Mouse (Mus musculus) CH12.LX (cell line): ENCODE measurements at regions not wholly inside any gene's neighbourhood (a gene's known extent, or its start where the extent isn't known, plus 50 kb on each side); places are given as distances from the start of the nearest gene placed in this dataset.

Experiments
- DNase-seq: peaks from one replicate; pipeline ENCODE4 v3.0.0-alpha.2; 2013; ENCODE audit errors: extremely low read depth
- H3K27ac ChIP-seq: 2 replicates; pipeline ENCODE4 v1.5.1; 2012; ENCODE audit warnings: low read depth, mild to moderate bottlenecking, control low read depth, moderate library complexity; ENCODE audit not compliant: insufficient read depth
- H3K27me3 ChIP-seq: replicated peaks from 2 replicates; pipeline ENCODE3; 2012; ENCODE audit warnings: inconsistent platforms
- H3K36me3 ChIP-seq, 2 experiments: replicated peaks in 1 of 2; 2 replicates each; pipeline versions ENCODE3 to v1.6.1; 2012; ENCODE audit warnings: inconsistent platforms in 1 of 2, low read length in 1 of 2, mild to moderate bottlenecking in 1 of 2, mixed read lengths in 1 of 2, moderate library complexity in 1 of 2; ENCODE audit not compliant: control insufficient read depth in 1 of 2, insufficient read depth in 1 of 2
- H3K4me1 ChIP-seq, 2 experiments: 2 replicates each; pipeline ENCODE4 v1.6.1; 2012; ENCODE audit warnings: inconsistent platforms in 1 of 2, moderate library complexity in 1 of 2; ENCODE audit not compliant: insufficient read depth in 2 of 2, control insufficient read depth in 1 of 2
- H3K4me2 ChIP-seq: 2 replicates; pipeline ENCODE4 v1.6.1; 2012; ENCODE audit warnings: low read depth, mild to moderate bottlenecking, control low read depth; ENCODE audit not compliant: poor library complexity, insufficient read depth, severe bottlenecking
- H3K4me3 ChIP-seq, 3 experiments: fragments of 150-350 bp in 1 of 3; sonication (generic) in 1 of 3; replicated peaks in 1 of 3; 2 replicates each; pipeline versions ENCODE3 to v1.5.1; 2011 to 2012; ENCODE audit warnings: low read depth in 2 of 3, low read length in 2 of 3, mild to moderate bottlenecking in 2 of 3, moderate library complexity in 2 of 3, control low read depth in 1 of 3, improper control_type of control experiment in 1 of 3, inconsistent platforms in 1 of 3, mixed read lengths in 1 of 3; ENCODE audit not compliant: poor library complexity in 1 of 3
- H3K79me2 ChIP-seq: replicated peaks from 2 replicates; pipeline ENCODE4 v1.6.1; 2012; ENCODE audit warnings: mild to moderate bottlenecking, moderate library complexity; ENCODE audit not compliant: control insufficient read depth, poor library complexity, insufficient read depth, severe bottlenecking; ENCODE audit errors: extremely low read depth
- H3K9ac ChIP-seq: 2 replicates; pipeline ENCODE4 v1.6.1; 2012; ENCODE audit warnings: low read depth, mild to moderate bottlenecking, control low read depth, moderate library complexity; ENCODE audit not compliant: insufficient read depth
- H3K9me3 ChIP-seq: replicated peaks from 2 replicates; pipeline ENCODE3; 2012; ENCODE audit warnings: low read length, inconsistent platforms, mixed read lengths
- BHLHE40 ChIP-seq: IDR thresholded peaks from 2 replicates; pipeline ENCODE4 v1.6.1; 2011; ENCODE audit warnings: mild to moderate bottlenecking, low read depth, low read length, improper control_type of control experiment
- CHD2 ChIP-seq: IDR thresholded peaks from 2 replicates; pipeline ENCODE4 v1.6.1; 2011; ENCODE audit warnings: low read length, improper control_type of control experiment
- E2F4 ChIP-seq: IDR thresholded peaks from 2 replicates; pipeline ENCODE4 v1.6.1; 2011; ENCODE audit warnings: low read depth, low read length, improper control_type of control experiment; ENCODE audit not compliant: insufficient replicate concordance
- ELF1 ChIP-seq: IDR thresholded peaks from 2 replicates; pipeline ENCODE4 v1.6.1; 2014; ENCODE audit warnings: low read depth, mild to moderate bottlenecking, inconsistent platforms, low read length, improper control_type of control experiment
- EP300 ChIP-seq: IDR thresholded peaks from 2 replicates; pipeline ENCODE4 v1.6.1; 2011; ENCODE audit warnings: low read length, improper control_type of control experiment
- HCFC1 ChIP-seq: IDR thresholded peaks from 2 replicates; pipeline ENCODE4 v1.6.1; 2012; ENCODE audit warnings: low read depth, mild to moderate bottlenecking, inconsistent platforms, low read length, improper control_type of control experiment
- JUN ChIP-seq: IDR thresholded peaks from 2 replicates; pipeline ENCODE4 v1.6.1; 2011; ENCODE audit warnings: low read depth, mild to moderate bottlenecking, low read length, improper control_type of control experiment, moderate library complexity; ENCODE audit not compliant: insufficient read depth
- MAZ ChIP-seq: IDR thresholded peaks from 2 replicates; pipeline ENCODE4 v1.6.1; 2012; ENCODE audit warnings: low read depth, mild to moderate bottlenecking, inconsistent platforms, low read length, improper control_type of control experiment, moderate library complexity
- MXI1 ChIP-seq: IDR thresholded peaks from 2 replicates; pipeline ENCODE4 v1.6.1; 2011; ENCODE audit warnings: mild to moderate bottlenecking, low read depth, low read length, improper control_type of control experiment
- NRF1 ChIP-seq: IDR thresholded peaks from 2 replicates; pipeline ENCODE4 v1.6.1; 2014; ENCODE audit warnings: low read depth, mild to moderate bottlenecking, inconsistent platforms, low read length, improper control_type of control experiment, moderate library complexity
- PAX5 ChIP-seq: IDR thresholded peaks from 2 replicates; pipeline ENCODE4 v1.6.1; 2012; ENCODE audit warnings: low read length, inconsistent platforms, mixed read lengths
- POLR2A ChIP-seq: IDR thresholded peaks from 2 replicates; pipeline ENCODE4 v1.6.1; 2011; ENCODE audit warnings: low read depth, mild to moderate bottlenecking, improper control_type of control experiment, low read length
- RAD21 ChIP-seq: IDR thresholded peaks from 2 replicates; pipeline ENCODE4 v1.6.1; 2011; ENCODE audit warnings: low read depth, mild to moderate bottlenecking, low read length, improper control_type of control experiment, moderate library complexity
- SIN3A ChIP-seq: IDR thresholded peaks from 2 replicates; pipeline ENCODE4 v1.6.1; 2012; ENCODE audit warnings: low read length, improper control_type of control experiment, inconsistent platforms
- TBP ChIP-seq: conservative IDR thresholded peaks from 2 replicates; pipeline ENCODE4 v1.6.1; 2011; ENCODE audit warnings: low read depth, low read length, improper control_type of control experiment
- TCF12 ChIP-seq: IDR thresholded peaks from 2 replicates; pipeline ENCODE4 v1.6.1; 2014; ENCODE audit warnings: low read depth, mild to moderate bottlenecking, inconsistent platforms, low read length, improper control_type of control experiment
- UBTF ChIP-seq: IDR thresholded peaks from 2 replicates; pipeline ENCODE4 v1.6.1; 2012; ENCODE audit warnings: low read depth, mild to moderate bottlenecking, inconsistent platforms, low read length, improper control_type of control experiment, moderate library complexity
- USF1 ChIP-seq: IDR thresholded peaks from 2 replicates; pipeline ENCODE4 v1.6.1; 2014; ENCODE audit warnings: low read depth, mild to moderate bottlenecking, inconsistent platforms, low read length, improper control_type of control experiment
- ZC3H11A ChIP-seq: IDR thresholded peaks from 2 replicates; pipeline ENCODE4 v1.6.1; 2012; ENCODE audit warnings: low read depth, mild to moderate bottlenecking, inconsistent platforms, low read length, improper control_type of control experiment
- ZKSCAN1 ChIP-seq: IDR thresholded peaks from 2 replicates; pipeline ENCODE4 v1.6.1; 2012; ENCODE audit warnings: low read depth, inconsistent platforms, low read length, improper control_type of control experiment, borderline replicate concordance
- ZMIZ1 ChIP-seq: IDR thresholded peaks from 2 replicates; pipeline ENCODE4 v1.6.1; 2012; ENCODE audit warnings: low read depth, mild to moderate bottlenecking, inconsistent platforms, low read length, improper control_type of control experiment
- ZNF384 ChIP-seq: IDR thresholded peaks from 2 replicates; pipeline ENCODE4 v1.6.1; 2012; ENCODE audit warnings: low read depth, low read length, improper control_type of control experiment, inconsistent platforms
- dilution Hi-C: fragments of 300-500 bp; cut with MboI; formaldehyde crosslinking; loops from 2 replicates; pipeline ENCODE4 v1.14.3; 2020; ENCODE audit warnings: low sequenced_read_pairs; ENCODE audit not compliant: extremely low pct_unique_long_range_greater_than_20kb, extremely low pct_ligation_motif_present
- in situ Hi-C: fragments of 300-500 bp; cut with MboI; formaldehyde crosslinking; loops from 3 replicates; pipeline ENCODE4 v1.14.3; 2019; ENCODE audit warnings: low sequenced_read_pairs, low pct_ligation_motif_present, low pct_unique_long_range_greater_than_20kb, mixed read lengths

DNA sequence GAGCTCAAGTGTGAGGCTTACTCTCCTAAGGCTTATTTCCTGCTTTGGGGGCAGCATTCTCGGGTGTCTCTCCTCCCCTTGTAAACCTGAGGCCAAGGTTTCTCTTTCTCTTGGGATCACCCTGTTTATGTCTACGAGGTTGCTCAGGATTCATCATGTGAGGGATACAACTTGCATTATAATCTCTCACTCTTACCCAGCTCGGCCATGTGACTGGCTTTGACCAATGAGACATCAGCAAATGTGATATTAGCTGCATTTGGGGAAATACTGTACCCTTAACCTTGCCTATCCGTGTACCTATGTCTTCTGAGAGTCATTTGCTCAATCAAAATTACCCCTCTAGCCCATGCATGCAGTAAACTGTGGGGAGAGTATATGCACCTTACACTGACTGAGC is 498.0 kb upstream of the Btbd3 start:
- in situ Hi-C loops (no loop called here), dilution Hi-C loops (no loop called here)
- Histone ChIP-seq H3K4me2 (no peak overlapping the region), H3K27ac (no peak overlapping the region), H3K4me3 (no peak overlapping the region), H3K9ac (no peak overlapping the region), H3K4me1 (no peaks in the 10 kb centered on the region), H3K79me2 (no peaks in the 10 kb centered on the region), H3K9me3 (peaks cover 52% of the 10 kb centered on the region), H3K36me3 (no peaks in the 10 kb centered on the region), H3K27me3 (no peaks in the 10 kb centered on the region)
- no peak for TF ChIP-seq MXI1
- TF ChIP-seq EP300, result no peak
- TF ChIP-seq MAZ, result no peak
- TF ChIP-seq POLR2A, result no peak
- TF ChIP-seq USF1, result no peak
- no peak for TF ChIP-seq SIN3A
- no peak for TF ChIP-seq ZMIZ1
- TF ChIP-seq ZNF384, result no peak
- no peak for TF ChIP-seq ZC3H11A
- no peak for TF ChIP-seq RAD21
- no peak for TF ChIP-seq E2F4
- TF ChIP-seq UBTF, result no peak
- no peak for TF ChIP-seq BHLHE40
- no peak for TF ChIP-seq HCFC1
- no peak for TF ChIP-seq CHD2
- TF ChIP-seq NRF1, result no peak
- no peak for TF ChIP-seq JUN
- TF ChIP-seq TCF12, result no peak
- TF ChIP-seq ELF1, result no peak
- no peak for DNase-seq

DNA sequence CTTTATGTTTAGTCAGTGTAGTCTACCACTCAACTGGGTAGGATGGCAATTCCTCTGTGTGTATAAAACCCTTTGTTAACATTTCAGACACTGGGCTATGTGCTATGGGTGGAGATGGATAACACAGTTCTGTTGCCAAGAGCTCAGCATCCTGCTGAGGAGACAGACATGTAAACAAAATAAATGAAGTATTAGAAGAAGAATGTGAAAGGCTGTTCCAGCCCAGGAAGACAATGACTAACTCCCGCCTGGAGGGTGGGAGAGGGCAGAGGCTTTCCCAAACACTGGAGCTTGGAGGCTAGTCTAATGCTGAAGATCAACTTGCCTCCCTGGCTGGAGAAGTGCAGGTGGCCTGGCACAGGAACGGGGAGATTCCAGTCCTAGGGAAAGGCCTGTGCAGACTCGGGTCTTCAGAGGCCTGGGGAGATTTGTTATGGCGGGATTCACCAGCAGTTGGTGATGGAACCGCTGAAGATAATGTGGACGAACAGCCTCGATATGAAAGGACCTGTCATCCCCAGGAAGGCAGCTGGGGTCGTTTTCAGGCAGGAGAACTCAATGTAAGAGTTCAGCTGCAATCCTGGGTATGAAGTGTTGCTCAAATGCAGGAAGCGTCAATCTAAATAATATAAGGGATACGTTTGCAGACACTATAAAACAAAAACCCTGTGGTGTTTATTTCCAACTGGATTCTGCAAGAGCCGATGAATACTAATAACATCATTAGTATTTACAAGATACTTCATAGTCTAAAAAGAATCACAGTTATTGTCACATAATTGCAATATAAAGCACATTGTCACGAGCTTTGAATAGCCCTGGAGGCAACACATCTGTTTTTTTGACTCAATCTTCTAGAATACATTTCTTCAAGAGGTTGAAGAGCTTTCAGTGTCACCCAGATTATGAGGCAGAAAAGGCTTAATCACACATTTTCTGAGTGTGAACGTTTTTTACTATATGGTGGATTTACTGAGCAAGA is 498.8 kb upstream of the Btbd3 start:
- H3K4me1 ChIP-seq, result no peaks in the 10 kb centered on the region
- TF ChIP-seq EP300 (no peak), ZNF384 (no peak), TBP (no peak), ZKSCAN1 (no peak), PAX5 (no peak), BHLHE40 (no peak), NRF1 (no peak)
- no peaks in the 10 kb centered on the region for H3K27me3 ChIP-seq
- in situ Hi-C loops (no loop called here), dilution Hi-C loops (no loop called here)
- H3K4me2 ChIP-seq, result no peak overlapping the region
- no peaks in the 10 kb centered on the region for H3K79me2 ChIP-seq
- no peaks in the 10 kb centered on the region for H3K36me3 ChIP-seq
- no peak overlapping the region for H3K4me3 ChIP-seq
- H3K27ac ChIP-seq, result no peak overlapping the region
- peaks cover 50% of the 10 kb centered on the region for H3K9me3 ChIP-seq
- no peak overlapping the region for H3K9ac ChIP-seq
- no peak for DNase-seq
